Mouse (Mus musculus): Measurements from ENCODE around the gene Zc3h8. TPM values are rescaled to one million over a fixed set of nuclear protein-coding genes. Genes with fewer than 3 reads are reported as not detected.
A peak's percentile ranks its signal among the peaks of the same experiment; 100 is the strongest.

Zc3h8 gene
- total and polyA plus RNA-seq, 3 experiments: 1.1 to 8.6 (median 6.1) TPM

DNA sequence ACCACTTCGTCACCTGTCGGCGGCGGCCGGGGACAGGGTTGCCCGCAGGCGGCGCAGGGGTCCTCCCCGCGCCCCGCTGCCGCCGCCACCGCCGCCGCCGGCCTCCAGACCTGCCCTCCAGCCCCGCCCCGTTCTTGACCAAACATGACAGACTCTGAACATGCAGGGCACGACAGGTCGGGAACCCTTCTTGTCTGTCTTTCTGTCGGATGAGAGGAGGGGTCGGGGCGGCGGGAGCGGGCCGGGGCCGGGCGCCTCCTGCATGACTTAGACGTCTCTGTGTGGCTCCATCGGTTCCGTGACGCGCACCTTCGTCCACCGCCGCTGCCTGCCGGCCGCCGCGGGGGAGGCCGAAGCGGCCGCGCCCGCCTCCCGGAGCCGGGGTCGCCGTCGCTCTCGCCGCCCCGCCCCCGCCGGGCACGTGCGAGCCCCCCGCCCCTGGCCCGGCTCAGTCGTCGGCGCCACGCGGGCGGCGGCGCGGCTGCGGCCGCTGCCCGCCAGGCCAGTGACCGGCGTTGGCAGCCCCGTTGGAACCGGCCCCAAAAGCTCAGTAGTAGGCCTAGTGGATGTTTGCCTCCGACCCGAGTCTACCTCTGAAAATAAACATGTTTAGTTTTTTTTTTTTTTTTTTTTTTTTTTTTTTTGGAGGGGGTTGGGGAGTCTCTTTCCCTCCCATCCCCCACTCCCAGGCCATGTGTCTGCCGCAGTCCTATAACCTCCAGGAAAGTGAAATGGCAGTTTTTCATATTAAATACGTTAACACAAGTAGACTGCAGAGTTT lies 24.0 kb upstream of the Zc3h8 start, which contains the start of gene Gm10762:
Gm10762 (minus strand) TSS at position 65 of the 781 bp plus-strand sequence.
- DNase-seq (ENCODE audit: low spot score): peak; percentile 44
- peak within 1 kb of the TSS; percentile 88 for H3K4me3 ChIP-seq (ENCODE audit: low read depth, low read length)
- no peaks in the 10 kb centered on the region for H3K36me3 ChIP-seq (replicated peaks)
- H3K4me1 ChIP-seq (ENCODE audit: insufficient read depth, low read depth, low read length): peaks cover 11% of the 10 kb centered on the region; the same call in 1 of the 2 replicates
- ATAC-seq (ENCODE audit: extremely low read depth, insufficient number of reproducible peaks, low FRiP score, poor library complexity, severe bottlenecking): no peak
- TF ChIP-seq CTCF (IDR thresholded peaks at IDR 0.05; ENCODE audit: low read depth, low read length) (no peak), TAL1 (conservative IDR thresholded peaks at IDR 0.05; ENCODE audit: low read depth, low read length) (no peak), GATA1 (IDR thresholded peaks at IDR 0.05; ENCODE audit: borderline replicate concordance, low read length) (no peak), GATA2 (IDR thresholded peaks at IDR 0.05; ENCODE audit: borderline replicate concordance, low read depth, low read length) (no peak), POLR2AphosphoS5 (IDR thresholded peaks at IDR 0.05; ENCODE audit: insufficient replicate concordance, low read depth, low read length) (no peak)
- no peaks in the 10 kb centered on the region for H3K9me3 ChIP-seq (replicated peaks)
- H3K27me3 ChIP-seq (ENCODE audit: insufficient read depth, low read length): no peaks in the 10 kb centered on the region

DNA sequence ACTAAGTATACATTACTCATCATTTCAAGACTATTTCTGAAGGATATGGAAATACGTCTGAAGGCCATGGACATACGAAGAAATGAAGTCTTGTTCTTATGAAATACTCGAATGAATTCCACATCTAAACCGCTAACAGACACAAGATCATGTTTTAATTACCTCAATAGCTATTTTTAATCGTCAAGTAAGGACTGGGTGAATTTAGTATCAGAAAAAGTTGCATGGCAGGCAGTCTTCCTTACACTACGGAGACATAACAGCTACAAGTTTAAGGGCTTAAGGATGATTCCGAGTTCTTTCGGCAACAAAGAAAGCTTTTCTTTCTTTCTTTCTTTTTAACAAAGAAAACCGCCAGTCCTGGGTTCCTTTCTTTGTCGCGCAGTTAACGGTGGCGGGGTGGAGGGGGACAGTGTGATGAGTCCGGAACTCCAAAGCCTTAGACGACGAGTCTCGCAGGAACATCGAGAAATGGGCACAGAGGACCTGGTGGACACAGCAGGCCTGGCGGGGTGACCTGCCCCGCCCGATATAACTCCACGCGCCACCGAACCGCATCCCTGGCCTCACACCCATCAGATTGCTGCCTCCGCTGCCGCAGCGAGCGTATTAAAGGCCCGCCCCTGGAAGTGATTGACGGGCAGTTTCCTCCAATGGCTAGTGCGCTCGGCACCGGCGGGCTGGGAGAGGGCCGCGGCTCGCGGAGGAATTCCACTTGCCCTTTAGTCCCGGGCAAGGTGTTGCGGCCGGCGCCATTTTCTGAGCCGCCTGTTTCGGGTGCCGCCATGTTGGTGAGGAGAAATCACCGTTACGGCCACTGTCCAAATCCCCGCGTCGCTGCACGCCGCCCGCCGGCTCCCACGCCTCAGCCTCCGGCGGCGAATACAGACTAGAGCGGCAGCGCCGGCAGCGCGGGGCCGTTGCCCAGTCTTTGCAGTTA lies 23.0 kb upstream of the Zc3h8 start, which contains the start of gene Zc3h6:
Zc3h6 (plus strand) TSS at position 762 of the 940 bp plus-strand sequence.
- peak; percentile 83 for DNase-seq (ENCODE audit: low spot score)
- peak within 1 kb of the TSS; percentile 88 for H3K4me3 ChIP-seq (ENCODE audit: low read depth, low read length)
- ATAC-seq (ENCODE audit: extremely low read depth, insufficient number of reproducible peaks, low FRiP score, poor library complexity, severe bottlenecking): peak; percentile 95
- TF ChIP-seq CTCF (IDR thresholded peaks at IDR 0.05; ENCODE audit: low read depth, low read length) (no peak), GATA2 (IDR thresholded peaks at IDR 0.05; ENCODE audit: borderline replicate concordance, low read depth, low read length) (no peak)
- H3K9me3 ChIP-seq (replicated peaks): no peaks in the 10 kb centered on the region
- H3K27me3 ChIP-seq (ENCODE audit: insufficient read depth, low read length): no peaks in the 10 kb centered on the region
- H3K4me1 ChIP-seq (ENCODE audit: insufficient read depth, low read depth, low read length): peaks cover 11% of the 10 kb centered on the region; the same call in 1 of the 2 replicates
- no peaks in the 10 kb centered on the region for H3K36me3 ChIP-seq (replicated peaks)

DNA sequence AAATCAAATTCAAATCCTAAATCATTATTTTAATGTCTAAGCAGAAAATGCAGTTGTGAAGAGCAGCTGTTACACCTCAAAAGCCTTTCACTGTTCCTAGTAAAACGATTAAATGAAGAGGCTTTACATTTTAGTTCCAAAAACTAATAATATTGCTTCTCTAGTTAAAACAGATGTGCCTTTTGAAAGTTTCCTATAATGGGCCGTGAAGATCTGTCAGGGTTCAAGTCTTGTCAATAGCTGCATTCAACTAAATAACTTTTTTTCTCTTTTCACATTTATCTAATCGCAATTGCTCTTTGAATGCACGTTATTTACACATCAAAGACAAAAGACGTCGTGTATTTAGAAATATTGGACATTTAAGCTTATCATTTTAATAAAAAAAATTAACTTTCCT lies 22.4 kb upstream of the Zc3h8 start:
- ATAC-seq (ENCODE audit: extremely low read depth, insufficient number of reproducible peaks, low FRiP score, poor library complexity, severe bottlenecking) (no peak), DNase-seq (ENCODE audit: low spot score) (no peak)
- TF ChIP-seq CTCF (IDR thresholded peaks at IDR 0.05; ENCODE audit: low read depth, low read length): no peak
- TF ChIP-seq TAL1 (conservative IDR thresholded peaks at IDR 0.05; ENCODE audit: low read depth, low read length): no peak
- TF ChIP-seq GATA2 (IDR thresholded peaks at IDR 0.05; ENCODE audit: borderline replicate concordance, low read depth, low read length): no peak
- no peak for TF ChIP-seq GATA1 (IDR thresholded peaks at IDR 0.05; ENCODE audit: borderline replicate concordance, low read length)
- no peak for TF ChIP-seq POLR2AphosphoS5 (IDR thresholded peaks at IDR 0.05; ENCODE audit: insufficient replicate concordance, low read depth, low read length)

DNA sequence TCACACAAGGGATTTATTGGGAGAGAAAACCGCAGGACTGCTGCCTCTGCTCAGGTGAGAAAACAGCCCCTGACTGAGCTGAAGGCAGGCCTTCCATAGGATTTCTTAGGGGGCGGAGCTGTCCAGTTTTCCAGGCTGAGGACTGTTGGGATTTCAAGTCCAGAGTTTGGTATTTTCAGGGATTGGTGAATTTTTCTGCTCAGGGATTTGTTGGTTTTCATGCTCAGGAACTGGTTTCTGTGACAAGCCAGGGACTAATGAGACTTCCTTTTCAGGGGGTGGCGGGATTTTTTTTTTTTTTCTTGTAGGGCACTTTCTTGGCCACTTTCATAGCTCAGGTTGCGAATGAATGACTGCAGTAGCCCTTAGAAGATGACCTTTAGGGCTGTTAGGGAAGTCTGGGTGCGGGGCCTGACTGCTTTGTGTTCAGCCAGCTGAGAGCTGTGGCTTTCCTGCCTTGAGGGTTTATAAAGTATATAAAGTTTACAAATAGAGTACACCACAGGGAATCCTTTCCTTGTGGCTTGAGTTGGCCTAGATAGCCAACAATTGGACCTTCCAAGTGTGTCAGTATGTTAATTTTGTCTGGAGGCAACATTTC lies 21.7 kb upstream of the Zc3h8 start:
- H3K27me3 ChIP-seq (ENCODE audit: insufficient read depth, low read length): no peaks in the 10 kb centered on the region
- DNase-seq (ENCODE audit: low spot score) (no peak), ATAC-seq (ENCODE audit: extremely low read depth, insufficient number of reproducible peaks, low FRiP score, poor library complexity, severe bottlenecking) (no peak)
- H3K36me3 ChIP-seq (replicated peaks): no peaks in the 10 kb centered on the region
- H3K4me3 ChIP-seq (ENCODE audit: low read depth, low read length): no peak overlapping the region
- H3K4me1 ChIP-seq (ENCODE audit: insufficient read depth, low read depth, low read length): peaks cover 11% of the 10 kb centered on the region; the same call in 1 of the 2 replicates
- no peaks in the 10 kb centered on the region for H3K9me3 ChIP-seq (replicated peaks)
- TF ChIP-seq GATA2 (IDR thresholded peaks at IDR 0.05; ENCODE audit: borderline replicate concordance, low read depth, low read length): no peak
- no peak for TF ChIP-seq GATA1 (IDR thresholded peaks at IDR 0.05; ENCODE audit: borderline replicate concordance, low read length)
- no peak for TF ChIP-seq CTCF (IDR thresholded peaks at IDR 0.05; ENCODE audit: low read depth, low read length)
- TF ChIP-seq TAL1 (conservative IDR thresholded peaks at IDR 0.05; ENCODE audit: low read depth, low read length): no peak
- TF ChIP-seq POLR2AphosphoS5 (IDR thresholded peaks at IDR 0.05; ENCODE audit: insufficient replicate concordance, low read depth, low read length): no peak

More for the DNA sequence above, 22.4 kb upstream of the Zc3h8 start:
- Histone ChIP-seq H3K36me3 (replicated peaks) (no peaks in the 10 kb centered on the region), H3K4me1 (ENCODE audit: insufficient read depth, low read depth, low read length) (peaks cover 11% of the 10 kb centered on the region; the same call in 1 of the 2 replicates), H3K27me3 (ENCODE audit: insufficient read depth, low read length) (no peaks in the 10 kb centered on the region), H3K9me3 (replicated peaks) (no peaks in the 10 kb centered on the region), H3K4me3 (ENCODE audit: low read depth, low read length) (peak overlapping the region; percentile 88; the same call in 1 of the 2 replicates)

DNA sequence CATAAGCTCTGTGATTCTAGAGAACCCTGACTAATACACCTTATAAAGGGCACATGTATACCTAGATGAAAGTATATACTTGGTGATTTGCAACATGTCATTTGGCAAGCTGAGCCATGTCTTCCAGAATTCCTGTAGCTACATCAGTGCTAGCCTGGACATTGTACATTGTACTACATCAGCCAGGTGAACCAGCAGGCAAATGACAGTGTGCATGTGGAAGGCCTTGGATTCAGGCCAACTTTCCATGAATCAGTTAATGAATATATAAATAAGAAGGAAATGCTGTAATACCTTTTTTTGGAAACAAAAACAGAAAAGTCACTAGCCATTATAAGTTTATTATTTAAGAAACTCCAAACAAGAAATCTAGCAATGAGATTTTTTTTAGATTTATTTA lies 10.3 kb upstream of the Zc3h8 start:
- Histone ChIP-seq H3K4me3 (ENCODE audit: low read depth, low read length) (no peak overlapping the region), H3K36me3 (replicated peaks) (no peaks in the 10 kb centered on the region), H3K4me1 (ENCODE audit: insufficient read depth, low read depth, low read length) (no peaks in the 10 kb centered on the region), H3K9me3 (replicated peaks) (no peaks in the 10 kb centered on the region), H3K27me3 (ENCODE audit: insufficient read depth, low read length) (peaks cover 19% of the 10 kb centered on the region)
- DNase-seq (ENCODE audit: low spot score): no peak
- TF ChIP-seq CTCF (IDR thresholded peaks at IDR 0.05; ENCODE audit: low read depth, low read length) (no peak), POLR2AphosphoS5 (IDR thresholded peaks at IDR 0.05; ENCODE audit: insufficient replicate concordance, low read depth, low read length) (no peak), GATA1 (IDR thresholded peaks at IDR 0.05; ENCODE audit: borderline replicate concordance, low read length) (no peak), TAL1 (conservative IDR thresholded peaks at IDR 0.05; ENCODE audit: low read depth, low read length) (no peak)
- no peak for ATAC-seq (ENCODE audit: extremely low read depth, insufficient number of reproducible peaks, low FRiP score, poor library complexity, severe bottlenecking)

Data from G1E (cell line).